Mouse (Mus musculus) thymus, adult 2 months (tissue): Measurements from ENCODE around the gene Rnf130. TPM values are rescaled to one million over a fixed set of nuclear protein-coding genes. Genes with fewer than 3 reads are reported as not detected.
A peak's percentile ranks its signal among the peaks of the same experiment; 100 is the strongest.

Source experiments
- DNase-seq: peaks from one replicate; pipeline ENCODE4 v3.0.0; 2021
- H3K27ac ChIP-seq: fragments of 200-500 bp; 2 replicates; pipeline ENCODE4 v1.5.1; 2012; ENCODE audit warnings: low read length, control low read depth; ENCODE audit not compliant: control insufficient read depth, insufficient read depth
- H3K27me3 ChIP-seq: fragments of 200-500 bp; 2 replicates; pipeline ENCODE4 v1.6.1; 2012; ENCODE audit warnings: mild to moderate bottlenecking, low read length, moderate library complexity, mixed read lengths; ENCODE audit not compliant: control insufficient read depth, insufficient read depth
- H3K36me3 ChIP-seq: fragments of 200-500 bp; 2 replicates; pipeline ENCODE4 v1.6.1; 2012; ENCODE audit warnings: mild to moderate bottlenecking, low read length, moderate library complexity; ENCODE audit not compliant: control insufficient read depth, insufficient read depth
- H3K4me1 ChIP-seq: fragments of 200-500 bp; replicated peaks from 2 replicates; pipeline ENCODE4 v1.6.1; 2012; ENCODE audit warnings: low read length; ENCODE audit not compliant: control insufficient read depth, insufficient read depth
- H3K4me3 ChIP-seq: fragments of 200-500 bp; 2 replicates; pipeline ENCODE4 v1.5.1; 2012; ENCODE audit warnings: mild to moderate bottlenecking, low read length, control low read depth, moderate library complexity; ENCODE audit not compliant: control insufficient read depth, insufficient read depth
- CTCF ChIP-seq: fragments of 200-500 bp; IDR thresholded peaks from 2 replicates; pipeline ENCODE4 v1.5.1; 2012; ENCODE audit warnings: mild to moderate bottlenecking, control low read depth, low read length, moderate library complexity, borderline replicate concordance; ENCODE audit not compliant: control insufficient read depth, poor library complexity, insufficient read depth; ENCODE audit errors: extremely low read depth
- POLR2A ChIP-seq: fragments of 200-500 bp; IDR thresholded peaks from 2 replicates; pipeline ENCODE4 v1.6.1; 2012; ENCODE audit warnings: mild to moderate bottlenecking, low read length, control low read depth, moderate library complexity; ENCODE audit not compliant: control insufficient read depth, poor library complexity, insufficient read depth; ENCODE audit errors: extremely low read depth
- WGBS: fragments of 180-500 bp; shearing (Covaris S2); methylation state at CpG from one replicate; pipeline ENCODE4 v1.1.7; 2018; 5-methylcytosine and 5-hydroxymethylcytosine counted together
- polyA plus RNA-seq: library from polyadenylated mRNA; depleted of rRNA; stranded (reverse); fragments of >200 nt; gene quantifications from 2 replicates; pipeline ENCODE4 v1.2.3, GENCODE M21; 2012

Gene Rnf130
- polyA plus RNA-seq, 1 experiment, result 30.3 TPM

- peaks cover 19% of the 10 kb centered on the region for H3K4me1 ChIP-seq
- no peaks in the 10 kb centered on the region for H3K36me3 ChIP-seq
- no peak for DNase-seq
- no peaks in the 10 kb centered on the region for H3K27me3 ChIP-seq
- H3K27ac ChIP-seq, result no peak overlapping the region
- no peak overlapping the region for H3K4me3 ChIP-seq
- TF ChIP-seq POLR2A (no peak), CTCF (no peak)
These were observed 6.3 kb upstream of the Rnf130 start for GRCm38 (mm10) chr11:50018848-50019247.

- H3K27ac ChIP-seq, result no peak overlapping the region
- H3K4me1 ChIP-seq, result peaks cover 21% of the 10 kb centered on the region
- H3K36me3 ChIP-seq, result no peaks in the 10 kb centered on the region
- no peak for TF ChIP-seq CTCF
- no peak for TF ChIP-seq POLR2A
- WGBS, result 91% methylated on average over 3 of the region's 3 CpGs
- no peak for DNase-seq
- no peaks in the 10 kb centered on the region for H3K27me3 ChIP-seq
- no peak overlapping the region for H3K4me3 ChIP-seq
These were observed 3.1 kb upstream of the Rnf130 start for GRCm38 (mm10) chr11:50022085-50022484.

DNA sequence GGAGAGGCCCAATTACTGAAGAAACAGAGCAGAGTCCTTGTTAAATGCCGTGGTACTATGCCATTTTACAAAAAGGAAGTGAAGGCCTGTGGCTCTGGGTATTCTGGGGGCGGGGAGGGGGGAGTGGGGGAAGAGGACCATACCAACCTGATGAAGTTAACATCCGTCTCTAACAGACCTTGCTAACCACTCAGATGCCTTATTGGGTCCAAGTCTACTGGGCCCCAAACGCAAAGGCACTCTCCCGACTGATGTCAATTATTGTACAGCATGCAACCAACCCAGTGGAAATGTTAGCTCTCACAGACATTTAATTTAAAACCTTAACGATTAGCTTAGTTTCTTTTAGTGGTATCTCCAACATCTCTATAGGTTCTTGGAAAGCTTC, 707 bp upstream of the Rnf130 start:
- no peak for DNase-seq
- WGBS, result 11% methylated on average over 6 of the region's 6 CpGs
- TF ChIP-seq CTCF, result no peak
- no peak for TF ChIP-seq POLR2A
- Histone ChIP-seq H3K4me1 (peaks cover 4% of the 10 kb centered on the region), H3K36me3 (no peaks in the 10 kb centered on the region), H3K4me3 (peak overlapping the region; percentile 86), H3K27me3 (no peaks in the 10 kb centered on the region), H3K27ac (no peak overlapping the region)

DNA sequence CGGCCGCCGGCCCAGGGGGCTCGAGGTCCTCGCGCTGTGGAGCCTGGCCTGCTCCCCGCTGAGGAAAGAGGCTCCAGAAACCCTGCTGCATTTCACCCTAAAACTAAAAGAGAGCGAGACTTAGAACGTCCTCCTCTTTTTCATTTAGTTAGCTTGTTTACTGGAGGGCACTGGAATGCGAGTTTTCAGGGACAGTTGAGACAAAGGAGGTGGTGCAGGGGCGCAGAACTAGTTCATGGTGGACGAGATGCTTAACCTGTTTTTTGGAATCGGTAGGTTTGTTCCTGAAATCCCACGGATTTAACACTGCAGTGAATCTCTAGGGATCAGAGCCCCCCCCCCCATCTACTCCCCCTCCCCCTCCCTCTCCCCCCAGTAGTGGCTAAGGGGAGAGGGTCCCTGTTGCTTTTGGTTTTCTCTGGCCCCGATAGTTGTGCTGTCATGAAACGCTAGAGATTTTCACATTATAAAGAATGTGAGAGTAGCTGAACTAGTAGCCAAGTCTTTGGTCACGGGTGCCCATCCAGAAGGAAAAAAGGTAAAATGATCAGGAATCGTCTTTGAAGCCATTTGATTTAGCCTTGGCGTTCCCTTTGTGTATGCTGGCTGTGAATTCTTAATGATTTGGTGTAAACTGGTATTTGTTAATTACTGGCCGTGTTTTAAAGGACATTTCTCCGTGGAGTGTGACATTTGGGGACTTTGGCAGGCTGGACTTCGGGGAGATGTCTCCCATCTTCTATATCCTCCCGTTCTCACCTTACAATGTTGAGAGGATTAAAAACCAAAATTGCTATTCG, 775 bp downstream of the Rnf130 start:
- Histone ChIP-seq H3K4me3 (peak overlapping the region; percentile 65), H3K4me1 (peaks cover 2% of the 10 kb centered on the region; the same call in 1 of the 2 replicates), H3K27ac (no peak overlapping the region), H3K27me3 (no peaks in the 10 kb centered on the region), H3K36me3 (no peaks in the 10 kb centered on the region)
- 3% methylated on average over 24 of the region's 24 CpGs for WGBS
- TF ChIP-seq CTCF (no peak), POLR2A (no peak)
- no peak for DNase-seq

GRCm38 (mm10) chr11:50026521-50027090, 1.5 kb downstream of the Rnf130 start:
- Histone ChIP-seq H3K27ac (no peak overlapping the region), H3K27me3 (no peaks in the 10 kb centered on the region), H3K36me3 (no peaks in the 10 kb centered on the region), H3K4me1 (peaks cover 2% of the 10 kb centered on the region; the same call in 1 of the 2 replicates), H3K4me3 (no peak overlapping the region)
- 4% methylated on average over 3 of the region's 3 CpGs for WGBS
- TF ChIP-seq CTCF, result no peak
- TF ChIP-seq POLR2A, result no peak
- no peak for DNase-seq

- Histone ChIP-seq H3K27me3 (no peaks in the 10 kb centered on the region), H3K4me3 (no peak overlapping the region), H3K4me1 (peaks cover 2% of the 10 kb centered on the region; the same call in 1 of the 2 replicates), H3K36me3 (no peaks in the 10 kb centered on the region), H3K27ac (no peak overlapping the region)
- no peak for TF ChIP-seq CTCF
- no peak for TF ChIP-seq POLR2A
- no peak for DNase-seq
These were observed 3.3 kb downstream of the Rnf130 start for GRCm38 (mm10) chr11:50028416-50028815.
